Mouse (Mus musculus) thymus, postnatal 0 days (tissue): ENCODE results near the gene Tmem208. TPM values are rescaled to one million over a fixed set of nuclear protein-coding genes. Genes with fewer than 3 reads are reported as not detected.
"Not testable (repeated sequence)": the region's sequence is repeated elsewhere in the genome, so short reads cannot be mapped to it uniquely, and the experiment has no call there.

ENCODE experiments used
- DNase-seq: peaks from one replicate; pipeline ENCODE4 v3.0.0-alpha.2; 2015; ENCODE audit warnings: low spot score
- polyA plus RNA-seq: library from polyadenylated mRNA; unstranded; fragments of >200 nt; fragmentation: Nextera tagmentation; extraction: Ambion mirVana; gene quantifications from 2 replicates; pipeline ENCODE4 v1.2.1, GENCODE M21; 2015

Gene Tmem208
- 145 and 149 TPM in 2 replicates for polyA plus RNA-seq

DNA sequence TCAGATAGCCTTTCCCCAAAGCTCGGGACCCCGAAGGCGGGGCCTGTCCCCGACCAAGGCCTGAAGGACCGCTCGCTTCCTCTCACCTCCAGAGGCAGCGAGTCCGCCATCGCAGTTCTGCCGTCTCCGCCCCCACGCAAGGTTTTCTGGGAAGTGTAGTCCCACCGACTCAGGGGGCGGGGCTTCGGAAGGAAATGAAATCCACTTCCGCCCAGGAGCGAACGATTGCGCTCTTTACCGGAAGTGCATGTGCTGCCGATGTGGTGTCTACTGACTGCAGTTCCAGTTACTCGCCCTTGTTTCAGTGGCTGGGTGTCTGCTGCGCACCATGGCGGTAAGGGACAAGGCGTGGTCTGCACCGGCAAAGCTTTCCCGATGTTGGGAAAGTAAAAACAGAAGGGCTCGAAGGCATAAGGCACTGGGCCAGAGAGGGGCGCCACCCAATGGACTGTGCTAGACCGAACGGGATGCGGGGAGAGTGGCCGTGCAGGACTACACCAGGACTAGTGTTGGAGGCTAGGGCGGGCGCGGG, at the start of gene Tmem208, which contains the start of gene Lrrc29:
TSS of gene Tmem208 (plus strand) at position 214 of the 532 bp plus-strand sequence.
TSS of gene Lrrc29 (minus strand) at position 138 of the 532 bp plus-strand sequence.
- peak; percentile 97 for DNase-seq

DNA sequence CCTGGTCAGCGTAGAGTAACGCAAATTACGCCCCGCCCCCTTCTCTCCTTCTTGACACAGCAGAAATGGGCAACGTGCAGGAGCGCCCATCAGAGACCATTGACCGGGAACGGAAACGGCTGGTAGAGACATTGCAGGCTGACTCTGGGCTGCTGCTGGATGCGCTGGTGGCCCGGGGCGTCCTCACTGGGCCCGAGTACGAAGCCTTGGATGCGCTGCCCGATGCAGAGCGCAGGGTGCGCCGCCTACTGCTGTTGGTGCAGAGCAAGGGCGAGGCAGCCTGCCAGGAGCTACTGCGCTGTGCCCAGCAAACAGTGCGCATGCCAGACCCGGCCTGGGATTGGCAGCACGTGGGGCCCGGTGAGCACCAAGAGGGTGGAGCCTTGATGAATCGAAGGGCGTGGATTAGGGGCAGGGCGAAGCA, 47.2 kb upstream of the Tmem208 start:
- DNase-seq = no peak

DNA sequence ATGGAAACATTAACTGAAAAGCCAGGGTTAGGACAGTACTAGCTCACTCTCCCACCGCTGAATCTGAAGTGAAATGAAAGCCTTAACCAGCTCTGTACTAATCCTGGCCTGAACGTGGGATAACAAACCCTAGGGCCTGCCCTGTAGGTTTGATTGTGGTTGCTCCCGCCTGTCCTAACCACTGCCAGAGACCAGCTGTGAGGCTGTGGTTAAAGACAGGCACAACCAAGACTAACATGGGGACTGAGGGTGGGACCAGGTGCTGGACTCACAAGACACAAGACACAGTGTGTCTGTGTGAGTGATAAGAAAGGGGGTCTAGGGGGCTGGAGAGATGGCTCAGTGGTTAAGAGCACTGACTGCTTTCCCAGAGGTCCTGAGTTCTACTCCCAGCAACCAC, 45.6 kb upstream of the Tmem208 start:
- DNase-seq = no peak

DNA sequence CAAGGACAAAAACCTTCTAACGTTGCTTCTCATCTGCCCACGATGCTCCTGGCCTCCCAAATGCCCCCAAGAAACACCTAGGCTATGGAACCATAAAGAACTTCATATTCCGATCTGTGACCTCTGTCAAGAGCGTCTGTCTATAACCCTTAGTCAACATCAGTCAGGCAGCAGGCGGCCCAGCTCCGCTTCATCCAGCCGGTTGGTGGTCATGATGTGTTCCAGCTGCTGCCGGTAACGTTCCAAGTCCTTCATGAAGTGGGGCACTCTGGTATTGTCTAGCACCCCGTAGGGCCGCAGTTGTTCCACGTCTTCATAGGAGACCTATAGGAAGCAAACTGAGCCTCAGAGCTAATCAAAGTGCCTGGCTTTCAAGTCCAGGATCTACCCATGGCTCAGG, 44.3 kb upstream of the Tmem208 start:
- DNase-seq = no peak

DNA sequence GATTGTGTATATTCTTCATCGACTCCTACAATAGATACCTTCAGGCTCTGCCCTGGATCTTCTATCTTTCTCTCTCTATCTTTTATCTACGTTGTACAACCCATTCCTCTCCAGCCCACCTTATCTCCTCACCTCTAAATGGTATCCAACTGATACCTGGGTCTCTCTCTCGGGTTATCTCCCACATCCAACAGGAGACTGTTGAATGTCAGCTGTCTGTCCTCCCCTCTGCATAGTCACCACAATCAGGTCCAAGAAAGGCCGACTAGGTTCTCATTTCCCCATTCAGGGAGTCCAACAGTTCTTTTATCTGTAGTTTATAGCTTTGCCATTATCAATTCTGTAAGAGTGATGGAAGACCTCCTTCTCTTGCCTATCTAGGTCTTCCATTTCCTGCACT, 43.9 kb upstream of the Tmem208 start:
- DNase-seq = no peak

DNA sequence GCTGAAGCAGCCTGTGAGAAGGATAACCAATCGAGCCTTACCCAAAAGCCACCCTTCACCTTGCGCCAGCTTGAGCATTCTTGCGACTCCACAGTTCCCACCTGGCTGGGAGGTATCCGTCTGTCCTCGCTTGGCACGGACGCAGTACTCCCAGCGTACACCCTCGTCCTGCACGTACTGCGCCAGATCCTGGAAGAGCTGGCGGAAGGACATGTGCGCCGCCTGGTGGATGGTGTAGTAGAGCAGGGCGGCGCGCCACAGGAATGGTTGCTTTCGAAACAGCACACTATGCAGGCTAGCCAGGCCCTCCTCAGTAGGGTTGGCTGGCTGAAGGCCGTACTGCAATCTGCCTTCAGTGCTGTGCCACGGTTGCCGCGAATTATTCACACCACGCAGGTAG, 43.1 kb upstream of the Tmem208 start:
- DNase-seq = peak; percentile 72

DNA sequence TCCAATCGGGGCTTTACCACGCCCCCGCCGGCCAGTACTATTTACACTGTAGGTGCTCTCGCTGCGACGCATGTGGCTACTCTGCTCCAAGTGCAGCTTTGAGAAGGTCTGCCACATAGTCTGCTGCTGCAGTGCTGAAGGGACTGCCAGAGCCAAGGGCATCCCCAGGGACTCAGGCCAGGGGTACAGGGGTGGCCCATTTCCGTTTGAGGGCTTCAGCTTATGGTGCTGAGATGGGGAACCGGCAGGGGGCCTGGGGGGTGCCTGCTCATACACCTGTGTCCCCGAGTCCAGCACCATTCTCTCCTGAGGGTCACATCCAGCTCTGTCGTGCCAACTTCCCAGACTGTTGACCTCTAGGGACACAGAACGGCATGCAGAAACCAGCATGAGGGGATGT, 40.6 kb upstream of the Tmem208 start:
- DNase-seq = no peak

DNA sequence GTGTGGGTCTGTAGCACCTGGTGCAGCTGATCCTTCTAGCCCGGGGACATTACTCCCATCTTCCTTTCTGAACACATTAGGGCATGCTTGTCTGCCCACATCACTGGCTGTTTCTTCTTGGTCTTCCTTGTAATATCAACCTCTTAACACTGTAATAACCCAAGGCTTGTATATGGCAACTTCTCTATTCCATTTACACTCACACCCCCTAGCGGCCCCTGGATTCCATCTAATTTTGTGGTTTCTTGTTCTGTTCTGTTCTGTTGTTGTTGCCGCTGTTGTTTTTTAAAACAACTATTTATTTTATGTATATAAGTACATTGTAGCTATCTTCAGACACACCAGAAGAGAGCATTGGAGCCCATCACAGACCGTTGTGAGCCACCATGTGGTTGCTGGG, 39.2 kb upstream of the Tmem208 start:
- DNase-seq = no peak

DNA sequence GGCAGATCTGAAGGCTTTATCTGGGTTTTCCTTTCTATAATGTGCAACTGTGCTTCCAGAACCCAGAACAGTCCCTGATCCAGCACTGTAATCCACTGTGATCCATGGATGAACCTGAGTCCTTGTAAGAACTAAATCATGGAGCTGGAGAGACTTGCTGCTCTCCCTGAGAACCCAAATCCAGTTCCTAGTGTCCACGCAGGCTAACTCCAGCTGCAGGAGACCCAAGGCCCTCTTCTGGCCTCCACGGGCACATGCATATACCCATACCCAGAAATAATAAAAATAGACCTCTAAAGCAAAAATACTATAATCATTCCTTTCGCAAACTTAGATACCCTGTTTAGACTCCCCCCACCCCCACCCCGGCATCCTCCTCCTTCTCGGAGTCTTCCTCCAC, 37.9 kb upstream of the Tmem208 start:
- no peak for DNase-seq

DNA sequence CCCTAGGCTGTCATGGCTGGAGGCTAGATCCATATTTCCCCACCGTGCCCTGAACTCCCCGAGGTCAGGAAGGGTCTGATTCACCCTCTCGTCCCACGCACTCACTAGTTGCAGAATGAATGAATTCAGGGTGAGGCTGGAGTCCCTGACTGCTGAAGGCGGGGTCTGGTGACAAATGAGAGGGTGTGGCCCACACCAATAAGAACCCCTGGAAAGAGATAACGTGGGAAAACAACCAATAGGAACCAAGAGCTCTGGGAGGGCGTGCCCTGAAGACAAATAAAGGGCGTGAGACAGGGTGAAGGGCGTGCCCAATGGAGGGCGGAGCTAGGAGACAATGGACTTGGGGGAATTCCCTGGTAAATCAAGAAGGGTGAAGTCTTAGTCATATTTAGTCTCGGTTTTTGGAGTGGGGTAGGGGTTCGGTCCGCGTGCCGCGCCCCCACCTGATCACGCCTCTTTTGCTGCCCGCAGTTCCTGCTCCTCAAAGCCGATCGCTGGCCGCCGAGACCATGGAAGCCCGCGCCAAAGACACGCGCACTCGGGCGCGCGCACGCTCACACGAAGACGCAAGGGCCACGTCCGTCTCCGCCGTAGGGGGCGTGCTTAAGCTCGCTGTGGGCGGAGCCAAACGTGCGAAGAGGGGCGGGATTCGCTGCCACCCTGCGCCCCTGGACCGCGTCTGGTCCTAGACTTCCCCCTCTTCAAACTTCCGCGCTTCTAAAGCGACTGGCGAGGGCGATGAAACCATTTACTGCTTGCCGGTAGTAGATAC, 37.0 kb upstream of the Tmem208 start:
- DNase-seq = peak; percentile 97

DNA sequence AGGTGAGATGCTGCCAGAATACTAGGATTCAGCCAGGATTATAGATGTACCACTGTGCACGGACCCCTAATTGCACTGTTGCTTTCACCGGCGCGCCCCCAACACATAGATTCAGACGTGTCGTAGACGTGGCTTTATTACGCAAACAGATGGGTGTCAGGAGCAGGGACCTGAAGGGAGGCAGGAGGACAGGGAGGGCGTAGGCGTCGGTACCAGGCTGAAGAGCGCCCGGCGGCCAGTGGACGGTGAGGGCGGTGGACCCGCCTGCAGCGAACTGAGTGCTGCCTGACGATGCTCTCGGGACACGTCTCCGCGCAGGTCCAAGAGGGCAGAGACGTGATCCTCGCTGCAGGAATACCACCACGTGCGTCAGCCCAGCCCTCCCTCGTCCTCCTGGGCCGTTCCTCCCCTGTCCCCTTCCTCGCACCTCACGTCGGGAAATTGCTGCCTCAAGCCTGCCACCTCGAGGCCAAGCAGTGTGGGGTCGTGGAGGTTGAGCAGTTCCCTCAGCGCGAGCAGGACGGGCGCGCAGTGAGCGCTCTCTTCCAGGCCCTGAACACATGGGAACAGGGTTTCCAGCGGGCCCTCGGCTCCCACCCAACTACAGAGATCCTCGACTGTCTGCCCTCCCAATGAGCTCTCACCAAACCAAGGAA, 36.2 kb upstream of the Tmem208 start, which contains the start of gene 4931428F04Rik:
TSS of gene 4931428F04Rik (minus strand) at position 60 of the 656 bp plus-strand sequence.
- DNase-seq = peak; percentile 62

DNA sequence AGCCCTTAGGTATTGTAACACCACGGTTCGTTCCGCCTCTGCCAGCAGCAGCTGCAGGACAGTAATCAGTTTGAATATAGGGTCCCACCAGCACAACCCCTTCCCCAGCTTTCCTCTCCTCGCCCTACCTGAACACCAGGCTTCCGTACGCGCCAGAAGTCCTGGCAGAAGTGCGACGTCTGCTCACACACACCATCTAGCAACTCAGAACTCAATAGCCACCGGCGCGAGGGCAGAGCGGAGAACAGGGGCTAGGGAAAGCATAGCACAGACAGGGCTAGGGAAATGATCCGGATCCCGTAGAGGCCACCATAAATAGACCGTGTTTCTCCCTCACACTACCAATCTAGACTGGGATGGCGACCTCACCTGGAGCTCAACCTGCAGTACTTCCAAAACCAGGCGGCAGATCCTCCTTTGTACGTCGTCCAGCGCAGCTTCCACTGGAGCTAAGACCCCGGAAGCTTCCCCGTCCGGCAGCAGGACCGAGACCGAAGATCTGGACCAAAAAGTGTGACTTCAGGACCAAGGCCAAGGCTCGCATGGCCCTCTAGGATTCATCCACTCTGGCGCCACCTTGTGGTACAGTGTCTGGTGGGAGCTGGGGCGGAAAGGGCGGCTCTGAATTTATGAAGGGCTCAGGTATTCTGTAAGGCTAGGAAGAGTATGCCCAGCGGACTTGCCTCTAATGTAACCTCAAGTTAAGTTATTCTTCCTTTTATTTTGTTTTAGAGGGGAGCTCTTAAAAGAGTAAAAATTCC, 35.4 kb upstream of the Tmem208 start:
- DNase-seq = peak; percentile 89

DNA sequence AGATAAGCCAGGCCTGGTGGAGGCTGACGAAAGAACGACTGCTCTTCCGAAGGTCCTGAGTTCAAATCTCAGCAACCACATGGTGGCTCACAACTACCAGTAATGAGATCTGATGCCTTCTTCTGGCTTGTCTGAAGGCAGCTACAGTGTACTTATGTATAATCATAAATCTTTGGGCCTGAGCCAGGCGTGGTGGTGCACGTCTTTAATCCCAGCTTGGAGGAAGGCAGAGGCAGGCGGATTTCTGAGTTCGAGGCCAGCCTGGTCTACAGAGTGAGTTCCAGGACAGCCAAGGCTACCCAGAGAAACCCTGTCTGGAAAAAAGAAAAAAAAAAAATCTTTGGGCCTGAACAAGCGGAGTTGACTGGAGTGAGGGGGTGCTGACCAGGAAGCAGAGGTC, 34.8 kb upstream of the Tmem208 start:
- not testable (repeated sequence) for DNase-seq

DNA sequence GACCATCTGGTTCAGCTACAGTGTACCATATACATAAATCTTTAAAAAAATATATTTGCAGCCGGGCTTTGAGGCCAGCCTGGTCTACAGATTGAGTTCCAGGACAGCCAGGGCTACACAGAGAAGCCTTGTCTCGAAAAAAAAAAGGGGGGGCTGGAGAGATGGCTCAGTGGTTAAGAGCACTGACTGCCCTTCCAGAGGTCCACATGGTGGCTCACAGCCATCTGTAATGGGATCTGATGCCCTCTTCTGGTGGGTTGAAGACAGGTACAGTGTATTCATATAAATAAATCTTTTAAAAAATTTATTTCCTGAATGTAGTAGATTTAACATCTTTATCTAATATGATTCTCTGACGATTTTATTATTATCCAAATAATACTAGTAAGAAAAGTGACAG, 34.4 kb upstream of the Tmem208 start:
- DNase-seq = not testable (repeated sequence)

DNA sequence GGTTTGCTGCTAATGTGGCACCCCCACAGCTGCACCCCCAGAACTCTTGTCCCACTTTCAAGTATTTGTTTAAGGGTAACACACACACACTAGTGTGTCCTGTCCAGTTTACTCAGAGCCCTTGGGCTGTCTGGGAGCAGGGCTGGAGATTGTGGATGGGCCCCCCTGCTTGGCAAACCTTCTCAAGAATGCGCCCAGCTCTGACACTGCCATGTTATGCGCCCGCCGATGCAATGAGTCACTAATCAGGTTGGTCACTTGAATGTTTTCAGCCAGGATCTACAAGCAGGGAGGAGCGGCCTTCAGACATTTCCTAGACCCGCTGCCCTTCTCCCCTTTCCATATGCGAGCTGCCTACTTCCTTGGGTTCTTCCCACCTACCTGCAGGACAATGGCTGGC, 33.7 kb upstream of the Tmem208 start:
- no peak for DNase-seq

DNA sequence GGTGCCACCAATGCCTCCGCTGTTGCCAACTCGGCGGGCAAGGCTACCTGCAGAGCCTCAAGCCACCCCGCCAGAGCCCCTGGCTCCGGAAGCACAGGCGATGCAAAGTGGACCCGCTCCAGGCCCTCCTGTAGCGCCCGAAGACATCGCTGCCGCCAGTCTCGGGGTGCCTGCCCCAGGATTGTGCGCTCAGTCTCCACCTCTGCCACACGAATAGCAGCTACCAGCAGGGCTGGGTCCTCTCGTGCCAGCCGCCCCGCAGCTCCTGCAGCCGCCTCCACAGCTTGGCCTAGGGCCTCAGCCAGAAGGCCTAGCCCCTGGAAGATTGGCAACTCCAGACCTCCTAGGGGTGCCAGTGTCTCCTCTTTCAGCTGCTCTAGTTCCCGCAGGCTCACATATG, 32.7 kb upstream of the Tmem208 start:
- no peak for DNase-seq

DNA sequence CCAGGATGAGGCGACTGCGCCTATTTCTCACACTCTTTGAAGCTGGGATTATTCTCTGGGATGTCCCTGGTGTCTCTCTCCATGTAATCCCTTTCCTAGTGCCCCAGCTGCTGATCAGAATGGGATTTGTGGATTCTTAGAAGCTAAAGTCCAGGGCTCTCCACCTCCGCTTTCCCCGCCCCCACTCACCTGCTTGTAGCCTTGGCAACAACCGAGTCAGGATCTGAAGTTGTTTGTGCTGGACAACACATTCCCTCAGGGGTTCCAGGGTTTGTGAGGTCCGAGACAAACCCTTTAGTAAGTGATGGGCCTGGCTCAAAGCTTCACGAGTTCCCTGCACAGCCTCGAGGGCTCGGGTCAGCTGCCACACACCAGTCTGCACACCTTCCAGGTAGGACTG, 31.4 kb upstream of the Tmem208 start:
- DNase-seq = no peak

DNA sequence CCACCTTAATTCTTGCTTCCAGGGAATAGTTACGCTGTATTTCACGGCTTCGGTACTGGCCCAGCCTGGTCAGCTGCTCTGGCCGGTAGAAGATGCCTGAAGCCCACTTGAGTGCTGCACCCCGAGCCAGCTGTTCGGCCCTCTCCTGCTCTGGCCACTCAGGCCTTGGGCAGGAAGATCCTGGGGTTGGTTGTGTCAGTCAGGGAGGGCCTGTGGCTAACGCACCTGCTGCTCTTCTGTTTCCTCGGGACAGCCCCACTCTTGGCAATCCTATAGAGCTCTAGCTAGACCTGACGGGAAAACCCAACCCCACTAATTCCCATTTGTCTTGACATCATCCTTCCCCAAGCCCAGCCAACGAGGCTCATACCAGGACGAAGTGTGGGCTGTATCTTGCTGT, 30.9 kb upstream of the Tmem208 start:
- DNase-seq = no peak

DNA sequence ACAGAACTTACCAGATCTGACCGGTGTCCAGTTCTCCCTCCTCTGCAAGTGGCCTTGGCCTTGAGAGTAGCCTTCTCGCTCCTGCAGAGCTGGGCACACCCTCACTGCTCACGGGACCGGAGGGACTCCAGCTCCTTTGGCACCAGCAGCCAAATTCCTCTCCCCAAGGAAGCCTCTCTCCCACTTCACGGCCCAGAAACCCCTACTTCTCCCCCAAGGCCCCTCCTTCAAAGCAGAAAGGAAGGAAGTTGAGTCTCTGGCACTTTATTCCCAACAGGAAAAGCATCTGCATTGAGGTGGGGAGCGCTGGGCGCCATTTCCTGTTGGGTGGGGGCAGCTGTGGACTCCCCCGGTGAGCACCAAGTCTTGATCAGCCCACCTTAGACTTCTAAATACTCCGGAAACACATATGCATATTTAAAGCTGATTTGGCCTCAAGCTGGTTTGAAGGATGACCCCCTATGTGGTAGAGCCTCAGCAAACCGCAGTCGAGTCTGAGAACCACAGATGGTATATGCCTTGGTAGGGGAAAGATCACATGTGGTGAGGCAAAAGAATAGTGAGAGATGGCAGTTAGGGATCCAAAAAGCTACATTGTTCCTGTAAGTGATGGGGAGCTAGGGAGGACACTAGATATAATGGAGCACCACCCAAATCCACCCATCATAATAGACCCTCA, 30.1 kb upstream of the Tmem208 start, which contains the start of gene Exoc3l:
TSS of gene Exoc3l (minus strand) at position 207 of the 679 bp plus-strand sequence.
- peak; percentile 37 for DNase-seq

DNA sequence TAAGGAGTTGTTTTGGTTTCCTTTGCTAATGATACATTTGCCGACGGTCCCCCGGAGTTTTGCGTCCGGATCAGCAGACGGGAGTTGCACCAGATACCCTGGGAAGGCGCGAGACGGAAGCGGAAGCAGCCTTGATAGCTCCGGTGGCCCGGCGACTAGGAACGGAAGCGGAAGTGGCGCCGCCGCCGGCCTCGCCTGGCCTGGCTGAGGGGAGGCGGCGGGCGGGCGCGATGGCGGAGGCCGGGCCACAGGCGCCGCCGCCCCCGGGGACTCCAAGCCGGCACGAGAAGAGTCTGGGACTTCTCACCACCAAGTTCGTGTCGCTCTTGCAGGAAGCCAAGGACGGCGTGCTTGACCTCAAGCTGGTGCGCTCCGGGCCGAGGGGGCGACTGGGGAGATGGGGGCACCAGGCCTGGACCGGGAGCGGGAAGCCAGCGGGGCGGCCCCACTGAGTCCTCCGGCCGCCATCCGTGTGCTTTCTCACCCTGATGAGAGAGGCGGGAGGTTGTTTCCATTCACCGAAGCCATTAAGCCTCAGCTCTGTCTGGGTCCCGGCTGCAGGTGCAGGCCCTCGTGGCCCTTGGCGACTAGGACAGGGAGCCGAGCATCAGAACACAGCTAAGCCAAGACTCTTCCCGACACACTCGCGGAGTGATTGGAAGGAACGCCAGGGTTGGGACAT, 28.5 kb upstream of the Tmem208 start, which contains the start of gene E2f4:
TSS of gene E2f4 (plus strand) at position 153 of the 682 bp plus-strand sequence.
- DNase-seq = peak; percentile 91
